Mouse (Mus musculus) spleen, adult 12 weeks (tissue): ENCODE data around the gene Arhgef28.

Source experiments
- DNase-seq: peaks from one replicate; pipeline ENCODE4 v3.0.0; 2022; ENCODE audit warnings: low spot score

The Arhgef28 gene

DNA sequence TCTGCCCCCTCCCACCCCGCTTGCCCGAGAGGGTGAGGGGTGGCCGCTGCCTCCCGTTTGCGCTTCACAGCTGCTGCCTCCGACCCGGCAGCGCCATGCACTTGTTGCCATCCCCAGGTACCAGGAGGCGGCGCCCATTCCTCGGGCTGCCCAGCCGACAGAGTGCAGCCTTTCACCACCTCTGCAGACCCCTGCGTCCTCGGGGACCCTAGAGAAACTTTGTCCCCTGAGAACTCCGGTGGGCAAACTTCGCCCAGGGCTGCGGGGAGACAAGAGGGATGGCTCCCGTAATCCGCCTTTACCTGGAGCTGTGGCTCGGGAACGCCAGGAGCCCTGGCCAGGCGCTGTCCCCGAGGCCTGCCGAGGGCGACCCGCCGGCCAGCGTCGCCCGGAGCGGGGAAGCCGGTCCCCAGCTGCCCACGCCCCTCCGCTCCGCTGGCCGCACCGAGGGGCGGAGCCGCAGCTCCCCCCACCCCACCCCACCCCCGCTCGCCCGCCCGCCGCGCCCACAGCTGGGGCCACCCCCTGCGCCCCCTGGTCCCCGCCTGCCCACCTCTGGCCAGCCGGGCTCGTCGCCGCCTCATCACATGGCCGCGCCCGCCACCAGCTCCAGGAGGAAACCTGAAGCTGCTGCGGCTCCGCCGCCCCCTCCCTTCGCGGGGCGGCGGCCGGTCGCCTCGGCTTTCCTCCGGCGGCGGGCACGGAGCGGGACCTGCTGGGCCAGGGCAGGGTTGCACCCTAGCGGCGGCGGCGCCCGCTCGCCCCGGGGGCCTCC is at the start of gene Arhgef28:
Gene Arhgef28 (minus strand): TSS at position 669 of the 775 bp plus-strand sequence.
- peak; percentile 31 for DNase-seq

DNA sequence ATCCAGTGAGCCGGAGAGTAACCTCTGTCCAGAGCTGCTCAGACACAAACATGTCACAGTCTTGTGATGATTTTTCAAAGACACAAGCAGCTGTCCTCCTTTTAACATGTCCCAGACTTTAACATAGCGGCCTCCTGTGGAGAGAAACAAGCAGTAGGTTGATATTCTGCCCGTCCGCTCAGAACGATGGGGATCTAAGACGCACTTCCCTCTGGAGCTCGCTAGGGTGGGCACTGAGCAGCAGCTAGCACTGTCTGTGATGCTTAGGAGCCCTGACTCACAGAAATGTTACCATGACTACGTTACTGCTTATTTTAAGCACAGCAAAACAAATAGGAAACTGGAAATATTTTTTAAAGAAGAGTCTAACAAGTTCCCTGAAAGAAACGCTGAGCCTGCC is 48.7 kb upstream of the Arhgef28 start:
- DNase-seq = no peak

DNA sequence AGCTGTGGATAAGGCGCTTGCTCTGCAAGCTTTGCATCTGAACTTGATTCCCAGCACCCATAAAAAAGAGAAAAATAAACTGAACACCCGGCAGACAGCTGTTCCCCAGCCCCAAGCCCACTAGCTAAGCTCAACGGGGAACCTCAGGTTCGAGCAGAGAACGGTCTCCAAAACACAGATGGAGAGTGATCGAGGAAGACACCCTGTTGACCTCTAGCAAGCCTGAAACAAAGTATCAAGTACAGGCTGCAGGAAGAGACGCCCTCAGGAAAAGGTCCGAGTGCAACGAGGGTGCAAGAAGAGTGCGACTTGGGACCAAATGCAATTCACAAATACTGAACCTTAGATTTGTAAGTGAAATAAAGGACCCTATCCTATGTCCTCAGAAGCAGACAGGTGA is 43.4 kb upstream of the Arhgef28 start:
- DNase-seq = no peak

DNA sequence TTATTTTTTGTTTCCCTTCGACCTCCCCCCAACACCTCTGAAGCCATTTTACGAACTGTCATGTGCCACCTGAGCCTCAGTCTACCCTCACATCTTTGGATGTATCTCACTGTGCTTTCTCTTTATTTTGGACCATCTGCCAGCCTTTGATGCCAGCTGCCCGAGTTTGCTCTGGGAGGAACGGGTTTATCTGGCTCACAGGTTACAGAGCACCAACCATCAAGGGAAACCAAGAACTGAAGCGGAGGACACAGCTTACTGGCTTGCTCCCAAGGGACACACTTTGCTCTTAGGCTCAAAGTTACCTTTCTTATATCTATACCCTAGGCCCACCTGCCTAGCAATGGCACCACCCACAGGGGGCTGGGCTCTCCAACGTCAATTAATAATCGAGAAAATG is 39.1 kb upstream of the Arhgef28 start:
- no peak for DNase-seq

DNA sequence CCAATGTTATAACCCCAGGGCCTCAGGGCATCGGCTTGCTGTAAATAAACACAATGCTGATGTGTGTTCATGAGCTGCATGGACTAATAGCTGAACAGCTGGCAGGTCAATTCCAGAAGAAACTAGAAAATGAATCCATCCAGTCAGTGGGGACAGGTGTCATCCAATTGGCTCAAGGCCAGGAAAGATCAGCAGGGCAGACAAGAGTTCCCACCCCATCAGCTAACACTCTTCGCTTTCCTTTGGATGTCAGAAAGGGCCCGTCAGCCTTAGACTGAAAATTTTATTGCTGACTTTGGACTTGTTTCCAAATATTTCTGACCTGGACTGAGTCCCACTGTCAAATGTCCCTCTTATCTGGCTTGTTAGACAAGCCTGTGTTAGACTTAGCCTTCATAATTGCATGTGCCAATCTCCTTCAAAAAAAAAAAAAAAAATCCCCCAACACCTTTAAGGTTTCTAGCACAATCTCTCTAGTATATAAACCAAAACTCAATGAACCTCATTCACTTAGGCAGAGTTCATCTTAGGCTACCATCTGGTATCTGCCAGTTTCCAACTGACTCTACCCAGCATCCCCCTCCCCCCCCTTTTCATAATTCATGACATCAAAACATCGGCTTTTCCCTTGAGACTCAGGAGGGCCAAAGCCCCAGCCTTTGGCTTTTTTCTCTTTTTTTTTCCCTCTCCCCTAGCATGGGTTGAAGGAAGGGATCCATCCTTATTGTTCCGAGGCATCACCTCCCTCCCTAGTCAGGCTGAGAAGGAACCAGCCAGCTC is 38.5 kb upstream of the Arhgef28 start:
- DNase-seq = no peak

DNA sequence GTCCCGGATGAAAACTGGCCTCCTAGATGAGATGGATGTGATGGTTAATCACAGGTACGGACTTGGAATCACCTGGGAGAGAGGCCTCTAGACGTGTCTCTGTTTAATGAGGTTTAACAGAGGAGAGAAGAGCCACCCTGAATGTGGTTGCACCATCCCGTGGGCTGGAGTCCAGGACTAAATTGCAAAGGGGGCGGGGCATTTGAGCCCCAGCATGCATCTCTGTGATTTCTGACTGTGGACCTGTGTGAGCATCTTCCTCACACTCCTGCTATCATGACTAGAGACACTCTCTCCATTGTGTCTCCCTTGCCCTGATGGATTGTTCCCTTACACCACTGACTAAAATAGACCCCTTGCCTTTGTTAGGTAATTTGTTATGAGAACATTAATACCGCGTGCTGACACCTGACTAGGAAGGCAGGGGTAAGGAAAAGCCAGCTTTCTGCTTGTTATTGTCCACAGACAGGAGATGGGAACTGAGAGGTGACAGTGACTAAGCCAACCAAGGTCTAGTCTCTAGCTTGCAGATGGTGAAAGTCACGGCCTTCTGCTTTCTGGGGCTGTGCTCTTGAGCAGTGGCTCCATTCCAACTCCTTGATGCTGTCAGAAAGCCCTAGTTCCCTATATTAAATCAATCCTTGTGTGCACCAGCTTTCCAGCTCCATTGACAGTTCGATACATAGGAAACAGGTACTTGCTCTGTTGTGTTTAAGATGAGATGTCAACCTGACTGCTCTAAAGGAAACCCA is 35.5 kb upstream of the Arhgef28 start:
- no peak for DNase-seq

DNA sequence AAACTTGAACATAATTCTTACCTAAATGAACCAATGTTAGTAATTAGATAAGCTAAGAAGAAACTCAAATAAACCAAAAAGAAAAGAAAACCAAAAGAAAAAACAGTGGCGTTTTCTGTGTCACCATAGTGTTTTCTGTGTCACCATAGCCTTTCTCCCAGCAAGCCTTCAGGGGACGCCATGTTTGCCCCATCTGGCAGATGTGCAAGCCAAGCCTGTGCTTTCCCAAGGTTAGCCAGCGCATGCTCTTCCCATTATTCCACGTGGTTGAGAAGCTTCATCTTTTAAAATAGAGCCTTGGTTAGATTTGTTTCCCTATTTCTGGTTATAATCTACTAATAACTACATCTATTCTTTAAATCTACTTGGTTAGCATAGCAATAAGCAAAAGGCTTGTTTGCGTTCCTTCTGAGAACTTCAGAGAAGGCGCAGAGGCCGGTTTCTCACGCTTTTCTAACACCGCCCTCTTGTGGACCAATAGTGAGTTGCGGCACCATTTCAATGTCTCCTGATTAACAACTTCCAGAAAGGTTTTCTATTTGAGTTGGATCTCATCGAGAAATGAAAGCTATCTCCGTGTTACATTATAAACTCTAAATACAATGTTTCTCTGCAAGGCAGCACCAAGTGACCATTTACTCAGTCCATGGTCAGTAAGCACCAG is 33.9 kb upstream of the Arhgef28 start:
- peak; percentile 11 for DNase-seq

DNA sequence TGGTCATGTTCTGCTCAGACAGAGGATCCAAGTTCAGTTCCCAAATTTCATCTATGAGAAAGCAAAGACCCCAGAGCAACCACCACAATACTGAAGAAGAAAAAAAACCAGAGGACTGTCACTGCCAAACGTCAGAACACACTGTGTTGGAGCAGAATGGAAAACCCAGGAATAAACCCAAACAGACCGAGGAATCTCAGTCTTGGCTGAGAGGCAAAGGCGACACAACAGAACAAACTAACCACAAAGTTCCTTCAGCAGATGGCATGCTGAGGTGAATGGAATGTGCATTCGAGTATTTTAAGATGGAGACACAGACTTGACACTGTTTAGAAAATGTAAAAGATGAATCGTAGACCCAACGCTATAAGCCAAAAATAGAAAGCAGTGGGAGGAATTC is 29.2 kb upstream of the Arhgef28 start:
- no peak for DNase-seq

DNA sequence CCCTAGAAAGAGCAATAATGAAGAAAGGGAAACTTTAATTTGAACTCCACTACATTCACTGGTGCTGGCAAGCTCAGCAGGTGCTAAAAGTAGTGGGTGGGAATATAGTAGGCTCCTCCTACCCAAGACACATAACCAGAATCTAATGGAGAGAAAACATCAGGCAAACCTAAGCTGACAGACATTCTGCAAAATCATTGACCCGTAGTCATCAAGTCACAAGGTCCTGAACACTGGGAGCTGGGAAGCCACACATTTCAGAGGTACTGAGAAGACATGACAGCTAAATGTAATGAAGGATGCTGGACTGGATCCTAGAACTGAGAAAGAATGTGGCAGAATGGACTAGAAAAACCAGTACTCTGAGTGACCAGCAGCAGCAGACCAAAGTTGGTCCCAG is 24.3 kb upstream of the Arhgef28 start:
- no peak for DNase-seq

DNA sequence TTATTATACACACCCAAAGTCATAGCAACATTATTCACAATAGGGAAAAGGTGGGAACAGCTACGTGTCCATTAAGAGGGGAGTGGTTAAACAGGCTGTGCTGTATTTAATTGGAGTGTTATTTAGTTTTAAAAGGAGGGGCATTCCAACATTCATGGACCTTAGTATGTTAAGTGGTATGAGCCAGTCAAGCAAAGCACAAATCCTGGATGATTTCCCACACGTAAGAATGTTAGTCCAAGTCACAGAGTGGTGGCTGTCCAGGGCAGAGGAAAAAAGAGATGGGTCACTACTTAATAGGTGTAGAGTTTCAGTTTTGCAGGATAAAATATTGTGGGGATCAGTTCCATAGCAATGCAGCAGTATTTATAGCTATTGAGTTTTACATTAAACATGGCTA is 20.0 kb upstream of the Arhgef28 start:
- no peak for DNase-seq

DNA sequence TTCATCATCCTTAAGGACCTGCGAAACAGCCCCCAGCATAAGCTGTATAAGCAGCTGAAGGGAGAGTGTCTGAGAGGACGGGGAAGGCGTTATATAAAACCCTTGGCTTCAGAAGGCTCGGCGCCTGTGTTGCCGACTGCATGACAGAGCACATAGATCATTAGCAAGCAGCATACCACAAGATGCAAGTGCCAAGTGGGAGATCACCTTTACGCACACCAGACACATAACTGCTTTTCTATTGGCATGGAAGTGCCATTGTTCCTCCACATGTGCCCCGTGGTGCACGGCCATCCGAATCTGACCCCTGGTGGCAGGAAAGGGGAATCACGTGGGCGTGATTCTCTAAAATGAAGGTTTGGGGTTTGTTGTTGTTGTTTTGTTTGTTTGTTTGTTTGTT is 16.6 kb upstream of the Arhgef28 start:
- no peak for DNase-seq

DNA sequence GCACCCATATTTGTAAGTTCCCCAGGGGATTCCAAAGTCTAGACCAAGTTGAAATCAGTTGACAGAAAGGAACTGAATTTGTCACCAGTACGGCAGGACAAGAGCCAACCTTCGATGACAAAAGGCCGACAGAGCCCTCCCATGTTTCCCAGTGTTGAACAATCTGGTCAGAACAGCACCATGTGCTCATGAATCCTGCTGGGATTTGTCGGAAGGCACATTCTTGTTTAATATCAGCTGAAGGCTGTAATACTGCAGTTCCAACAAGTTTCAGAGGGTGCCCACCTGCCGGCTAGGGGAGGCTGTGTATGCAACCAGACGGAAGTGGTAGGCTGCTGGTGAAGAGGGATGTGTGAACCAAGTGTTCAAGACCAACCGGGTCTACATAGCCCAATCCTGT is 3.9 kb upstream of the Arhgef28 start:
- no peak for DNase-seq

DNA sequence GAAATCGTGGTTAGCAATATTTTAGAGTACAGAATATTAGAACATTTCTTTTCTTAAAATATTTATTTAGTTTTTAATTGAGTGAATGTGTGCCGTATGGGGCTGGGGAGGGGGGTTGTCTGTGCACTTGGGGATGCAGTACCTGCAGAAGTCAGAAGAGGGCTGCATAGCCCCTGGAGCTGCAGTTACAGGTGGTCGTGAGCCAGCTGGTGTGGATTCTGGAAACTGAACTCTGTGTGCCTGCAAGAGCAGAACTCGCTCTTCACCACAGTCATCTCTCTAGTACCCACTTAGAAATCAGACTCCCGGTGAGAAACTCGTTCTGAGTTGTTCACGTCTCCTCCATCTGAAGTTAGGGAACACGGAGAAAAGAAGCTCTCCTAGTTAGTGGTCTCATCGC is 2.6 kb upstream of the Arhgef28 start:
- no peak for DNase-seq

DNA sequence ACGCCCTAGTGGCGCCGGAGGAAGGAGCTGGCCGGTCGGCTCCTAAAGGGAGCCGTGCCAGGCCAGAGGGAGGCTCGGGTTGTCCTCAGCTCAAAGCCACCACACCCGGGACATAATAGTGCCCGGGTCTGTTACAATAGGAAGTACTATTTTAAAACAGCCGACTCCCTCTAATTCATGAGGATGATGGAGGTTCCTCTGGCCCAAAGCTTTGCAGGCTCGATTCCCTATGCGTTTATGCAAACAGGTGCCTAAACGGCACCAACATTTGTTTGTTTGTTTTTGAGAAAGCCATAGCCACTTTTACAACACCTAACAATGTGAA is 269 bp upstream of the Arhgef28 start:
- no peak for DNase-seq

DNA sequence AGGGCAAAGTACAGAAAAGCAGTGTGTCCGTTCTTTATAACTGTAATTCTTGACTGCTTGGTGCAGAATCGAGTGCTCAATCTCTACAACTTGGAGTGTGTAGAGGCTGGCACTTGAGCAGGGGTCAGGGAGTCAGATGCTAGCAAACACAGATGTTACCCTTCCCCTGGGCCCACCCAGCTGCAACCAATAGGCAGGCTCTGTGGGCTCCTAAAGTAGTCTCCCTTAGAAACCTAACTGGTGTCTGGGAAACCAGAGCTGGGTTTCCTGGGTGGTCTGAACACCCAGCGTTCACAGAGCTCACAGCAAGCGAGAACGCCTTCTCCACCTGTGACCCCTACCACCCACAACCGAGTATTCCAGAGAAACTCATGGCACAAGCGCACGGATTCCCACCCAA is 1.1 kb downstream of the Arhgef28 start:
- DNase-seq = no peak

DNA sequence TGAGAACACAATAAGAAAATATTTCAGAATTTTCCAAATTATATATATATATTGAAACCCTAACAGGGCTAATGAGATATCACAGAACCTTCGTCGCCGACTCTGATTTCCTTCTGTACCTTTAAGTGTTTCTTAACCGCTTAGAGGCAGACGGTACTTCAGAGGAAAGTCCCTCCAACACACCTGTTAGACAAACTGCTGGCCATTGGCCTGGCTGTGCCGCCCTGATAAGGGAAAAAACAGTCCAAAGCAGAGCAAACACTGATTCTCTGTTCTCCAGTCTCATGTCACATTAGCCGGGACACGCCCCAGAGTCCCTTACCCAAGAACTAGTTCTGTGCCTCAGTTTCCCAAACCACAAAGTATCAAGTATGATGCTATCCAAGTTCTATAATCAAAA is 1.9 kb downstream of the Arhgef28 start:
- no peak for DNase-seq

DNA sequence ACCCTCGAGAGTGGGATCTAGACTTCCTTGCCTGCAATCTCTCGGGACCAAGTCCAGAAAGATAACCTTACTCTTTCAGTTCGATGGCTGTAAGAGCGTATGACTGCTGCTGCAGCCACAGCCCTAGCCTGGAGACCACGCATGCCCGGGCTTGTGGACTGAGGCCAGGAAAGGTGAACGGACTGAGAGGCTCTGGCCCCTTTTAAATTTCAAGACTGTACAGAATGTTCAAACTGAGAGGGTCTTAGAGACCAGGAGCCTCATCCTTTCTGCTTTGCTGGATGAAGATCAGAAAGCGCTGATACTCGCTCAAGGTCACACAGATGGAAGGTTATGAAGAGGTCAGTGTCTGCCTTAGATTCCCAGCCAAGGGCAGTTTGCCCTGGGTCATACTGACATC is 4.8 kb downstream of the Arhgef28 start:
- DNase-seq = no peak

DNA sequence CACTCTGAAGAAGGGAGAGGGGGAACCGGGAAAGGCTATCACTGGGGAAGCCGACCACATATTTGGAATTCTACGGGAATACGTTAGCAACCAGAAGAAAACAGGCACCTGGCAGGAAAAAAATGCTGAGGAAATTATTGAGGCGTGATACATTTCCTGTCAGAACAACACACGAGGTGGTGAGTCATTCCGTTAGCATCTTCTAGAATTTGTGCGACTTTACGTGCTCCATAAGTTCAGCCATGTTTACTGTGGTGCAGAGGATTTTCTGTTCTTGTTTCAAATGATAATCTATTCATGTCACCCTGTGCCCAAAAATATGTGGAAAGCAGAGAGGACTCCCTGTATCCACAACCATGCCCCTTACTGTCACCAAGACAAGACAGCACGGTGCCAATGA is 13.6 kb downstream of the Arhgef28 start:
- no peak for DNase-seq

DNA sequence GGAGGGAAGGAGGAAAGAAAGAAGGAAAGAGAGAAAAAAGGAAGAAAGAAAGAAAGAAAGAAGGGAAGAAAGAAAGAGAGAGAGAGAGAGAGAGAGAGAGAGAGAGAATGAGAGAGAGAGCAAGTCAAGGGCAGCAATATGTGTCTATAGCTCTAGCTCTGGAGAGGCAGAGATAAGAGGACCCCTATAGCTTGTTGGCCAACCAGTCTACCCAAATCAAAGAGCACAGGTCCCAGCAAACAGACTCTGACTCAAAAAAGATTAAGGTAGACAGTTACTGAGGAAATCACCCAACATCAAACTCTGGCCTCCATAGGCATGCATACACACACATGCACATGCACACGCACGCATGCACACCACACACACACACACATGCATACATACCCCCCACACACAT is 17.7 kb downstream of the Arhgef28 start:
- DNase-seq = no peak

DNA sequence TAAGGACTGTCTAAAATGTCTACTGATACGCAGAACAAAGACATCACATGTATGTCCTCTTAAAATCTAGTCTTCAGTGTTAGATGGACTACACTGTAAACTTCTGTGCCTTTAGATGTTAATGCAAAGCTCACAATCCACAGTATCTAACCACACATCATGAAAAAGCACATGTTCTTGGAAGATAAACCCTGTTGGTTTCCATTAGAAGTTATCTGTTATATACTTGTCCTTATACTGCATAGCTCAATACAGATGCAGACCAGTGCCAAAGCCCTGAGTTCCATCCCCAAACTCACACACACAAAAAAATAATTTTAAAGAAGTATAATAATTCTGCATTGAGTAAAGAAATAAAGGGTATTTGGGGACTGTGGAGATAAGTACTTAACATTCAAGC is 18.3 kb downstream of the Arhgef28 start:
- no peak for DNase-seq

DNA sequence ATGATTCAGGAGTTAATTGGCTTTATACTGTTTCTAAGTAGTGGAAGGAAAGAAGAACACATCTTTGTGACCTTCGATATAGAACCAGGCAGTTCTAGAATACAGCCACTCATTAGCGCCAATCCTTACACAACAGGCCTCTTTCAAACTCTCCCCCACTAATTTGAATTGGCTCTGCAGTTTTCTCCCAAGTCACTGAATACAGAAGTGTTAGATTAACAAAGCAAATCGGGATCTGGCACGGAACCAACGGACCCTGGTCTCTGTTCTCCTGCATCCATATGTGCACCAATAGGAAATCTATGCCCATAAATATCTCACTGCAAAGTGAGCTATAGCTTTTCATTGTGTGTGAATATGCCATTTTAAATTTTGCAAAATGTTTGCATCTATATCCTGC is 20.1 kb downstream of the Arhgef28 start:
- no peak for DNase-seq

DNA sequence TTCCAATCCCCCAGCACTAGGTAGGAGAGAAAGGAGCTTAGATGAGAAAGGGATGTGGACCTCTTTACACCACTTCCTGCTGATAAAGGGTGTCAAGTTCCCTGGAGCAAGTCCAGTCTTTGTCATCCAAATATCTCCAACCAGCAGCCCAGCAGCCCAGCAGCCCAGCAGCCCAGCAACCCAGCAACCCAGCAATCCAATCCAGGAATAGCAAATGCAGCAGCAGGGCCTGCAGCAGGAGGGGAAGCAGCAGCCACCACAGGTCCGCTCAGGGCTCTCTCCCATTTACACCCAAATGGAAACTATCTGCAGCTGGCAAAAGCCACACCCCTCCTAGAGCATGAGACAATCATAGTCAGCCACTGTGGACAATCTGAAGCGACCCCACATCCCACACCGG is 21.6 kb downstream of the Arhgef28 start:
- DNase-seq = no peak
